Mouse (Mus musculus): Measurements from ENCODE around the gene Mctp2. TPM values are rescaled to one million over a fixed set of nuclear protein-coding genes. Genes with fewer than 3 reads are reported as not detected.

Mctp2 gene
- total and polyA plus RNA-seq, 2 experiments from 2014 or later, result 0.44 to 0.71 TPM

DNA sequence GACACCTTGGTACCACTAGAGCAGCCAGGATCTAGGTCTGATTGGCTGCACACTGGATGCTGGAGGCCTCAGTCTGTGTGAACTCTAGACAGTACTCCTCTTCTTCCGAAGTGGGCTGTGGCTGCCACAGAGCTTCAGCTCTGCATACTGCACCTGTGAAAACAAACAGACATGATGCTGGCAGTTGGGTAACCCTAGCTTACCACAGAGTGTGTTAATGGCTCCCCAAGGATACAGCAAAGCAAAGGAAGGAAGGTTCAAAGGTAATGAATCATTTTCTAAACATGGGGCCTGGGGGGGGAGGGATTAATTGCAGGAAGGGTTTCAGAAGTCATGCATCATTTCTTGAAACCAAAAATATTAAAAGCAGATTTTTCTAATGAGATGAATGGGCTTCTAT lies 225.7 kb downstream of the Mctp2 start:
- Histone ChIP-seq H3K9ac (replicated peaks; ENCODE audit: low read length, poor library complexity, severe bottlenecking) (no peak overlapping the region), H3K27ac (ENCODE audit: low read depth, low read length) (no peak overlapping the region), H3K4me3 (ENCODE audit: low read depth, low read length) (no peak overlapping the region), H3K36me3 (ENCODE audit: insufficient read depth, low read length) (no peaks in the 10 kb centered on the region), H3K4me2 (ENCODE audit: low read depth, low read length, poor library complexity, severe bottlenecking) (no peak overlapping the region), H3K9me3 (ENCODE audit: low read length) (no peaks in the 10 kb centered on the region), H3K4me1 (ENCODE audit: insufficient read depth, low read length) (no peaks in the 10 kb centered on the region), H3K27me3 (ENCODE audit: insufficient read depth, low read length) (no peaks in the 10 kb centered on the region)
- no peak for DNase-seq (ENCODE audit: low spot score)
- ATAC-seq (ENCODE audit: low FRiP score), result no peak
- WGBS, result 83% methylated on average over 1 of the region's 1 CpGs
- TF ChIP-seq CTCF (IDR thresholded peaks at IDR 0.05), result no peak

DNA sequence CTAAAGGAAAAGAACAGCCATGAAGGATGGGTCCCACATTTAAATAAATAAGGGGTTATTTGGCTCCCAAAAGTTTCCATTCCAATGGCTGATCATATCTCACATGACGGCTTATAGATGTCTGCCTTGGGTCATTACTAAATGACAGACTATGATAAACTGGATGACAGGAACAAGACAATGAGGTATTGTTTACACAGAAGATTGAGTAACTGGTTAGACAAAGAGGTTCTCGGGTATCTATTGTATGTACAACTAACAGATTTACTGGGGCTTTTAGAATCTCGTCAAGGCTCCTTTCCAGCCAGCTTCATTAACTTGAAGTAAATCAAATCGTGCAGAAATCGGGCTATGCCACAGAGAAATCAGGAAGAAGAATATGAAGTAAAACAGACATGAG lies 227.5 kb downstream of the Mctp2 start:
- H3K36me3 ChIP-seq (ENCODE audit: insufficient read depth, low read length), result no peaks in the 10 kb centered on the region
- H3K4me3 ChIP-seq (ENCODE audit: low read depth, low read length), result no peak overlapping the region
- no peak overlapping the region for H3K4me2 ChIP-seq (ENCODE audit: low read depth, low read length, poor library complexity, severe bottlenecking)
- no peak for ATAC-seq (ENCODE audit: low FRiP score)
- no peaks in the 10 kb centered on the region for H3K27me3 ChIP-seq (ENCODE audit: insufficient read depth, low read length)
- 59% methylated on average over 5 of the region's 5 CpGs for WGBS
- H3K27ac ChIP-seq (ENCODE audit: low read depth, low read length), result no peak overlapping the region
- H3K9me3 ChIP-seq (ENCODE audit: low read length), result no peaks in the 10 kb centered on the region
- no peak for DNase-seq (ENCODE audit: low spot score)
- no peak overlapping the region for H3K9ac ChIP-seq (replicated peaks; ENCODE audit: low read length, poor library complexity, severe bottlenecking)
- no peaks in the 10 kb centered on the region for H3K4me1 ChIP-seq (ENCODE audit: insufficient read depth, low read length)
- TF ChIP-seq CTCF (IDR thresholded peaks at IDR 0.05), result no peak

DNA sequence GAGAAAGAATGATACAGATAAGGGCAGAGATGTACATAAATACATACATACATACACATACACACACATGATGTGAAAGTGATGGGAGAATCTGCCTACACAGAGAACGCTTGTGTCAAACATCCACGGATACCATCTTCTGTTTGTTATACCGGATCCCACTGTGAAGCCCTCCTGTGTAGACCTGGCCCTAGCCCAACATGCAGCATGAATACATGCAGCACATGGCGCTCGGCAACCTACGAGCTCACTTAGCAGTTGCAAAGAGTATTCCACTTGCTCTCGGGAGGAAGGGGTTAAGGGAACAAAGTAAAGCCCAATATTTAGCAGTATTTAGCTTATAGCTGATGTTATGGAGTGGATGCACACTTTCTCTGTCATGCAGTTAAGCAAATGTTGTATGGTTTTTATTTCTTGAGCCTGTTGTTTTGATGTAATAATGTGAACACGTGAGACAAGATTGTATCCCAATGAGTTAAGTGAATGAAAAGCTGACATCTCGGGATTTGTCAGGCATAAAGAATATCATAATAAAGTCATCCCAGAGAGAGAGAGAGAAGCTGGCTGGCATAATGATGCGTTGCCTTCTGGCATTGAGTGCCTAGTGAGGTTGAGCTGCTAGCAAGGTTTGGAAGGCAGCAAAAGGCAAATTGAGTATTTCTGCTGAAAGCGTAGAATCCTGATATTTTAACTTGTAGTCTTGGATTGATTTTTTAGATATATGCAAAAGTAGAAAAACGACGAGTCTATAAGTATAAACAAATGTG lies 234.8 kb downstream of the Mctp2 start:
- Histone ChIP-seq H3K4me2 (ENCODE audit: low read depth, low read length, poor library complexity, severe bottlenecking) (no peak overlapping the region), H3K9me3 (ENCODE audit: low read length) (no peaks in the 10 kb centered on the region), H3K4me1 (ENCODE audit: insufficient read depth, low read length) (no peaks in the 10 kb centered on the region), H3K4me3 (ENCODE audit: low read depth, low read length) (no peak overlapping the region), H3K36me3 (ENCODE audit: insufficient read depth, low read length) (no peaks in the 10 kb centered on the region), H3K9ac (replicated peaks; ENCODE audit: low read length, poor library complexity, severe bottlenecking) (no peak overlapping the region), H3K27me3 (ENCODE audit: insufficient read depth, low read length) (no peaks in the 10 kb centered on the region), H3K27ac (ENCODE audit: low read depth, low read length) (no peak overlapping the region)
- 59% methylated on average over 13 of the region's 13 CpGs for WGBS
- DNase-seq (ENCODE audit: low spot score) (peak; percentile 33), ATAC-seq (ENCODE audit: low FRiP score) (no peak)
- no peak for TF ChIP-seq CTCF (IDR thresholded peaks at IDR 0.05)

DNA sequence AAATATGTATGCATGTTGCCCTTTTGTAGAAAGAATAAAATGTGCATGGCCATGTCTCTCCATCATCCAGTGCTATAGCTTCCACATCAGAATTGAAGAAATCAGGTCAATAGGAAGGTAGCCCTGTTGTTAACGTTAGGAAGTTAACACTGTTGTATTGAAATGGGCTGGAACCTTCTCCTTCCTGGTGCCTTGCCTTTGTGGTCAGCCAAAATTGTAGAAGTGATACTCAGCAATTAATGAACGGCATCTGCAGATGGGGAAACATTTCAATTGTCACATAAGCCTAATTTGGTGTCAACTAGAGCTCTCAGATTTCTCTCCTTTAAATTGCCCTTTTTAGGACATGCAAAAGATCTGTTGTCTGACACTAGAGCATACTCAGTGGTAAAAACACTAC lies 238.0 kb downstream of the Mctp2 start:
- H3K27me3 ChIP-seq (ENCODE audit: insufficient read depth, low read length), result no peaks in the 10 kb centered on the region
- H3K4me1 ChIP-seq (ENCODE audit: insufficient read depth, low read length), result no peaks in the 10 kb centered on the region
- WGBS, result 77% methylated on average over 2 of the region's 2 CpGs
- no peaks in the 10 kb centered on the region for H3K36me3 ChIP-seq (ENCODE audit: insufficient read depth, low read length)
- no peak for DNase-seq (ENCODE audit: low spot score)
- TF ChIP-seq CTCF (IDR thresholded peaks at IDR 0.05), result no peak
- no peak overlapping the region for H3K4me2 ChIP-seq (ENCODE audit: low read depth, low read length, poor library complexity, severe bottlenecking)
- no peak for ATAC-seq (ENCODE audit: low FRiP score)
- H3K4me3 ChIP-seq (ENCODE audit: low read depth, low read length), result no peak overlapping the region
- no peak overlapping the region for H3K9ac ChIP-seq (replicated peaks; ENCODE audit: low read length, poor library complexity, severe bottlenecking)
- no peaks in the 10 kb centered on the region for H3K9me3 ChIP-seq (ENCODE audit: low read length)
- H3K27ac ChIP-seq (ENCODE audit: low read depth, low read length), result no peak overlapping the region

DNA sequence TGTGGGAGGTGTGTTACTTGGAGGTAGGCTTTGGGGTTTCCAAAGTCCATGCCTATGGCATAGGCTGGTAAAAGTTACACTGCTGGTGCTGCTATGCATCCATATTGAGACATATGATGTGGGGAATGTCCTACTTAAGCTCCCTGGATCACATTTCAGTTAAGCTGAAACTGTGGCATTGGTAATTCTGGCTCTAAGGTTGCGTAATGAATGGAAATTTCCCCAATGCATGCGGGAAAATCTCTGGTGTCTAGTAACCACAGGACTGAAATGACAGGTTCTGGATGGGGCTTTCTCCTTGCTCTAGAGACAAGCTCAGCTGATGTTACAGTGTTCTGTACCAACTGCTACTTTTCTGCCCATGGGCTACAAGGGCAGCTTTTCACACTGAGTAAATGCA lies 240.1 kb downstream of the Mctp2 start:
- Histone ChIP-seq H3K4me3 (ENCODE audit: low read depth, low read length) (no peak overlapping the region), H3K9ac (replicated peaks; ENCODE audit: low read length, poor library complexity, severe bottlenecking) (no peak overlapping the region)
- no peak for TF ChIP-seq CTCF (IDR thresholded peaks at IDR 0.05)

DNA sequence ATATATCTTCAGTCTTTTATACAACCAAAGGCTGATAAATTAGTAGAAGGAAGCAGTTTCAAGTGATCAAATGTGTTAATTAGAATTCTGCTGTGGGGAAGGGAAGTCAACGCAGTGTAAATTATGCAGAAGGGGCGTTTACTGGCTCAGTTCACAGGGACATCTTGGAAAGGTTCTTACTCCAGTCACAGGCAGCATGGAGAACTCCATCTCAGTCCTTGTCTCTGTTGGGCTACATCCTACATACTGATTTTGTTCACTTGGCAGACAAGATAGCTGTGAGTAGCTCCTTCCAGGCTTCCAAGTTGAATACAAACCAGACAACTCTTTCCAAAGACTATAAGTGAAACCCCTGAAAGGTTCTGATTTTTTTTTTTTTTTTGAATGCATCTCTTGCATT lies 254.6 kb downstream of the Mctp2 start:
- H3K9me3 ChIP-seq (ENCODE audit: low read length), result no peaks in the 10 kb centered on the region
- ATAC-seq (ENCODE audit: low FRiP score) (no peak), DNase-seq (ENCODE audit: low spot score) (no peak)

More for the DNA sequence above, 240.1 kb downstream of the Mctp2 start:
- no peaks in the 10 kb centered on the region for H3K4me1 ChIP-seq (ENCODE audit: insufficient read depth, low read length)
- no peak for DNase-seq (ENCODE audit: low spot score)
- no peak for ATAC-seq (ENCODE audit: low FRiP score)
- no peaks in the 10 kb centered on the region for H3K36me3 ChIP-seq (ENCODE audit: insufficient read depth, low read length)
- no peaks in the 10 kb centered on the region for H3K9me3 ChIP-seq (ENCODE audit: low read length)
- no peak overlapping the region for H3K4me2 ChIP-seq (ENCODE audit: low read depth, low read length, poor library complexity, severe bottlenecking)
- no peaks in the 10 kb centered on the region for H3K27me3 ChIP-seq (ENCODE audit: insufficient read depth, low read length)
- WGBS, result 85% methylated on average over 2 of the region's 2 CpGs
- H3K27ac ChIP-seq (ENCODE audit: low read depth, low read length), result no peak overlapping the region

More for the DNA sequence above, 254.6 kb downstream of the Mctp2 start:
- WGBS, result 82% methylated on average over 2 of the region's 2 CpGs
- no peak overlapping the region for H3K9ac ChIP-seq (replicated peaks; ENCODE audit: low read length, poor library complexity, severe bottlenecking)
- H3K4me3 ChIP-seq (ENCODE audit: low read depth, low read length), result no peak overlapping the region
- no peak for TF ChIP-seq CTCF (IDR thresholded peaks at IDR 0.05)
- no peak overlapping the region for H3K27ac ChIP-seq (ENCODE audit: low read depth, low read length)
- H3K36me3 ChIP-seq (ENCODE audit: insufficient read depth, low read length), result no peaks in the 10 kb centered on the region
- H3K27me3 ChIP-seq (ENCODE audit: insufficient read depth, low read length), result no peaks in the 10 kb centered on the region
- H3K4me2 ChIP-seq (ENCODE audit: low read depth, low read length, poor library complexity, severe bottlenecking), result no peak overlapping the region
- H3K4me1 ChIP-seq (ENCODE audit: insufficient read depth, low read length), result no peaks in the 10 kb centered on the region
